Mouse (Mus musculus) G1E (cell line): ENCODE measurements at regions not wholly inside any gene's neighbourhood (a gene's known extent, or its start where the extent isn't known, plus 50 kb on each side); places are given as distances from the start of the nearest gene placed in this dataset.

Source experiments
- CTCF ChIP-seq: IDR thresholded peaks from 2 replicates; pipeline ENCODE4 v1.5.1; 2012; ENCODE audit warnings: low read depth, low read length, inconsistent platforms, mixed read lengths
- GATA2 ChIP-seq: IDR thresholded peaks from 2 replicates; pipeline ENCODE4 v1.6.1; 2012; ENCODE audit warnings: low read depth, low read length, inconsistent platforms, borderline replicate concordance
- POLR2AphosphoS5 ChIP-seq: IDR thresholded peaks from 2 replicates; pipeline ENCODE4 v1.6.1; 2012; ENCODE audit warnings: low read depth, low read length, inconsistent platforms; ENCODE audit not compliant: insufficient replicate concordance
- TAL1 ChIP-seq: conservative IDR thresholded peaks from 2 replicates; pipeline ENCODE4 v1.6.1; 2012; ENCODE audit warnings: low read depth, low read length, inconsistent platforms, mixed read lengths

DNA sequence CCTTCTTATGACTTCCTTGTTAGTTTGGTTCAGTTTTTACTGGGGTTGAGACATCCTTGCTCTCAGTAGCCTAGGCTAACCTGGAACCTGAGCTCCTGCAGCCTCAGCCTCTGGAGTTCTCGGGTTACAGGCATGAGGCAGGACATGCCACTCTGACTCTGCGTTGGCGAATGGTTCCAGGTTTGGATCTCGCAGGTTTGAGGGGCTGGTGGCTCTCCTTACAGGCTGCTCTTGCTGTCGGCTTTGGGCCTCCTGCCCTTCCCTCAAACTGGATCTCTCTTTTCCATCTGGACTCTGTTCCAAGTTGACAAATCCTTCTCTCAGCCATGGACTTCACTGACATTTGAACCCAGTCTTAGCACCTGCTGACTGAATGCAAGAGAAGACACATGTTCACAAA lies 325.4 kb downstream of the Zfp706 start:
- TF ChIP-seq CTCF (no peak), GATA2 (no peak), POLR2AphosphoS5 (no peak), TAL1 (no peak)
